ENCODE assay signal across 9 mouse cellular contexts in genomic region chr5:89819531-89819930, GRCm38 (mm10).
A peak's percentile ranks its signal among the peaks of the same experiment; 100 is the strongest.
DNase-seq lines count a peak whose midpoint lies in the region; ATAC-seq and TF ChIP-seq lines count a peak whose summit lies in the region.
"Had no signal": no experiment of that assay in that cellular context is flagged by ENCODE, and none has a peak within 500 bp of the region (broad histone marks: within the 10 kb centered on the region; RNA-seq: fewer than 3 reads in every experiment).

No protein-coding gene starts in this region.

- peak; percentile 56 for DNase-seq in forebrain, embryonic 14.5 days (ENCODE audit: low spot score)
- DNase-seq in lung, embryonic 14.5 days, result peak; percentile 60
- DNase-seq in lung, adult 18-20 months, result no peak
- peak; percentile 39 for DNase-seq in c-Kit-negative CD71-positive TER-119-positive erythroid progenitor cells, embryonic 14.5 days (ENCODE audit: low read depth, low spot score)
- peak; percentile 58 for DNase-seq in naive thymus-derived CD4-positive, alpha-beta T cell, adult 2 months (ENCODE audit: low read depth)
- DNase-seq in forebrain, embryonic 11.5 days (ENCODE audit: low spot score), result no peak

- H3K4me3 ChIP-seq in forebrain, embryonic 14.5 days (ENCODE audit: low read depth, low read length), result no peak overlapping the region
- no peak overlapping the region for H3K4me3 ChIP-seq in forebrain, embryonic 13.5 days
- no peak overlapping the region for H3K4me3 ChIP-seq in lung, embryonic 14.5 days (ENCODE audit: low read depth, low read length)
- no peak overlapping the region for H3K4me3 ChIP-seq in midbrain, embryonic 16.5 days (ENCODE audit: low read depth, low read length)
- H3K4me3 ChIP-seq in forebrain, embryonic 11.5 days (ENCODE audit: low read depth, low read length), result no peak overlapping the region
- H3K4me3 ChIP-seq: limb, embryonic 15.5 days had no signal

- peak; percentile 52 for TF ChIP-seq CTCF in lung, embryonic 14.5 days (IDR thresholded peaks at IDR 0.05; ENCODE audit: low read depth)

- no peak for ATAC-seq in forebrain, embryonic 14.5 days
- ATAC-seq in forebrain, embryonic 13.5 days, result no peak
- no peak for ATAC-seq in lung, embryonic 14.5 days (ENCODE audit: insufficient read depth)
- ATAC-seq in midbrain, embryonic 16.5 days, result no peak
- ATAC-seq in forebrain, embryonic 11.5 days (replicated peaks; ENCODE audit: low FRiP score), result no peak

- no peak overlapping the region for H3K4me2 ChIP-seq in forebrain, embryonic 14.5 days (ENCODE audit: low read length)
- H3K4me2 ChIP-seq in forebrain, embryonic 13.5 days, result no peak overlapping the region
- H3K4me2 ChIP-seq in lung, embryonic 14.5 days, result no peak overlapping the region
- H3K4me2 ChIP-seq in midbrain, embryonic 16.5 days (ENCODE audit: low read length), result no peak overlapping the region
- H3K4me2 ChIP-seq in forebrain, embryonic 11.5 days (ENCODE audit: low read depth, low read length, severe bottlenecking), result no peak overlapping the region
- H3K4me2 ChIP-seq: limb, embryonic 15.5 days had no signal

- H3K36me3 ChIP-seq in forebrain, embryonic 14.5 days (ENCODE audit: control insufficient read depth, insufficient read depth, low read length), result no peaks in the 10 kb centered on the region
- no peaks in the 10 kb centered on the region for H3K36me3 ChIP-seq in forebrain, embryonic 13.5 days (ENCODE audit: poor library complexity, severe bottlenecking)
- no peaks in the 10 kb centered on the region for H3K36me3 ChIP-seq in lung, embryonic 14.5 days (ENCODE audit: insufficient read depth)
- no peaks in the 10 kb centered on the region for H3K36me3 ChIP-seq in midbrain, embryonic 16.5 days (ENCODE audit: control insufficient read depth, insufficient read depth, low read length)
- H3K36me3 ChIP-seq in forebrain, embryonic 11.5 days (ENCODE audit: control insufficient read depth, insufficient read depth, low read length), result no peaks in the 10 kb centered on the region
- H3K36me3 ChIP-seq: limb, embryonic 15.5 days had no signal

- WGBS in forebrain, embryonic 14.5 days, result 24% methylated on average over 3 of the region's 3 CpGs
- 27% methylated on average over 3 of the region's 3 CpGs for WGBS in forebrain, embryonic 13.5 days
- 23% methylated on average over 3 of the region's 3 CpGs for WGBS in lung, embryonic 14.5 days
- 25% methylated on average over 3 of the region's 3 CpGs for WGBS in midbrain, embryonic 16.5 days
- 18% methylated on average over 3 of the region's 3 CpGs for WGBS in forebrain, embryonic 11.5 days

- H3K4me1 ChIP-seq in forebrain, embryonic 14.5 days (ENCODE audit: control insufficient read depth, insufficient read depth, low read length), result peaks cover 2% of the 10 kb centered on the region; the same call in 1 of the 2 replicates
- H3K4me1 ChIP-seq in forebrain, embryonic 13.5 days, result 0 out of 2 replicates have a peak, but pooled peaks cover 4% of the 10 kb centered on the region
- H3K4me1 ChIP-seq in lung, embryonic 14.5 days (ENCODE audit: insufficient read depth), result peaks cover 3% of the 10 kb centered on the region; the same call in 1 of the 2 replicates
- H3K4me1 ChIP-seq in midbrain, embryonic 16.5 days (ENCODE audit: control insufficient read depth, insufficient read depth, low read length), result no peaks in the 10 kb centered on the region
- no peaks in the 10 kb centered on the region for H3K4me1 ChIP-seq in forebrain, embryonic 11.5 days (replicated peaks; ENCODE audit: control insufficient read depth, insufficient read depth, low read length)
- H3K4me1 ChIP-seq: limb, embryonic 15.5 days had no signal

- H3K9ac ChIP-seq in forebrain, embryonic 14.5 days (ENCODE audit: low read length), result no peak overlapping the region
- no peak overlapping the region for H3K9ac ChIP-seq in forebrain, embryonic 13.5 days
- H3K9ac ChIP-seq in lung, embryonic 14.5 days, result no peak overlapping the region
- no peak overlapping the region for H3K9ac ChIP-seq in midbrain, embryonic 16.5 days (ENCODE audit: low read depth, low read length)
- no peak overlapping the region for H3K9ac ChIP-seq in forebrain, embryonic 11.5 days (ENCODE audit: low read length)
- H3K9ac ChIP-seq: limb, embryonic 15.5 days had no signal

- H3K9me3 ChIP-seq in forebrain, embryonic 14.5 days (replicated peaks; ENCODE audit: control insufficient read depth, low read length), result no peaks in the 10 kb centered on the region
- no peaks in the 10 kb centered on the region for H3K9me3 ChIP-seq in forebrain, embryonic 13.5 days (replicated peaks)
- no peaks in the 10 kb centered on the region for H3K9me3 ChIP-seq in lung, embryonic 14.5 days (ENCODE audit: low read depth, low read length)
- no peaks in the 10 kb centered on the region for H3K9me3 ChIP-seq in midbrain, embryonic 16.5 days (replicated peaks; ENCODE audit: control insufficient read depth, low read length, poor library complexity, severe bottlenecking)
- no peaks in the 10 kb centered on the region for H3K9me3 ChIP-seq in forebrain, embryonic 11.5 days (ENCODE audit: control insufficient read depth, low read length)
- H3K9me3 ChIP-seq: limb, embryonic 15.5 days had no signal

- H3K27me3 ChIP-seq in forebrain, embryonic 14.5 days (replicated peaks; ENCODE audit: control insufficient read depth, insufficient read depth, low read length), result no peaks in the 10 kb centered on the region
- H3K27me3 ChIP-seq in forebrain, embryonic 13.5 days, result no peaks in the 10 kb centered on the region
- no peaks in the 10 kb centered on the region for H3K27me3 ChIP-seq in lung, embryonic 14.5 days (ENCODE audit: insufficient read depth, low read length)
- H3K27me3 ChIP-seq in midbrain, embryonic 16.5 days (ENCODE audit: control insufficient read depth, insufficient read depth, low read depth, low read length), result no peaks in the 10 kb centered on the region
- no peaks in the 10 kb centered on the region for H3K27me3 ChIP-seq in forebrain, embryonic 11.5 days (ENCODE audit: control insufficient read depth, insufficient read depth, low read length)
- H3K27me3 ChIP-seq: limb, embryonic 15.5 days had no signal

- no peak overlapping the region for H3K27ac ChIP-seq in forebrain, embryonic 14.5 days (ENCODE audit: low read depth, low read length)
- no peak overlapping the region for H3K27ac ChIP-seq in forebrain, embryonic 13.5 days
- H3K27ac ChIP-seq in lung, embryonic 14.5 days (ENCODE audit: low read depth), result no peak overlapping the region
- no peak overlapping the region for H3K27ac ChIP-seq in midbrain, embryonic 16.5 days (ENCODE audit: low read length)
- H3K27ac ChIP-seq in forebrain, embryonic 11.5 days (ENCODE audit: low read depth, low read length), result no peak overlapping the region
- H3K27ac ChIP-seq: limb, embryonic 15.5 days had no signal

Comparison
In these comparisons a context has a peak if more than half of its experiments do, and no peak if none do; other contexts are left out.
1. DNase-seq: peak in forebrain, embryonic 14.5 days (single experiment), lung, embryonic 14.5 days (single experiment), c-Kit-negative CD71-positive TER-119-positive erythroid progenitor cells, embryonic 14.5 days (single experiment) and naive thymus-derived CD4-positive, alpha-beta T cell, adult 2 months (single experiment); none in lung, adult 18-20 months (0 of 2) and forebrain, embryonic 11.5 days (single experiment).